Mouse (Mus musculus) bone marrow, adult 2 months (tissue): ENCODE measurements around the gene Phc2.

Experiments
- CTCF ChIP-seq: fragments of 200-500 bp; IDR thresholded peaks from 2 replicates; pipeline ENCODE4 v1.5.1; 2011; ENCODE audit warnings: low read length, control low read depth; ENCODE audit not compliant: control insufficient read depth, insufficient read depth
- POLR2A ChIP-seq: fragments of 200-500 bp; IDR thresholded peaks from 2 replicates; pipeline ENCODE4 v1.6.1; 2011; ENCODE audit warnings: low read depth, mild to moderate bottlenecking, control low read depth, low read length, borderline replicate concordance; ENCODE audit not compliant: control insufficient read depth

DNA sequence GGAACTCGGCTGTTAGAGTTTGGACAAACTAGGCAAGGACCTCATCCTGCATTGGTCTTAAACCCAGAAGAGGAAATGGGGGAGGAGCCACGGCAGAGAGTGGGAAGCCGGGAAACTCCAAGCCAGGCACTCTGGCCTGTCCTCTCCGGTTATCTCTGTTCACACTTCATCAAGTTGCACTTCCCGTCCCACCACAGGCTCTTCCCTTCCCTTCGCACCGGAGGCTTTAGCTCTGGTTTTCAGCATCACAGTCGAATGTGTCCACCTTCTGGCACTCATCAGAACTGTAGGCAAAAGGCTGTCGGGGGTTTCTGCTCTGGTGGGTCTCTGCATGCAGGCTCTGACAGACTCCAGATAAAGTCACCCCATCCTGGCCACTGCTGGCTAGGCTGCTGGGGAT lies 52.1 kb downstream of the Phc2 start:
- peak; percentile 23; the same call in 1 of the 2 replicates for TF ChIP-seq CTCF
- TF ChIP-seq POLR2A: no peak
